Mouse (Mus musculus): ENCODE measurements around the gene Tspan31. TPM values are rescaled to one million over a fixed set of nuclear protein-coding genes. Genes with fewer than 3 reads are reported as not detected.

Tspan31 gene
- polyA plus RNA-seq (2021), result 116 TPM

DNA sequence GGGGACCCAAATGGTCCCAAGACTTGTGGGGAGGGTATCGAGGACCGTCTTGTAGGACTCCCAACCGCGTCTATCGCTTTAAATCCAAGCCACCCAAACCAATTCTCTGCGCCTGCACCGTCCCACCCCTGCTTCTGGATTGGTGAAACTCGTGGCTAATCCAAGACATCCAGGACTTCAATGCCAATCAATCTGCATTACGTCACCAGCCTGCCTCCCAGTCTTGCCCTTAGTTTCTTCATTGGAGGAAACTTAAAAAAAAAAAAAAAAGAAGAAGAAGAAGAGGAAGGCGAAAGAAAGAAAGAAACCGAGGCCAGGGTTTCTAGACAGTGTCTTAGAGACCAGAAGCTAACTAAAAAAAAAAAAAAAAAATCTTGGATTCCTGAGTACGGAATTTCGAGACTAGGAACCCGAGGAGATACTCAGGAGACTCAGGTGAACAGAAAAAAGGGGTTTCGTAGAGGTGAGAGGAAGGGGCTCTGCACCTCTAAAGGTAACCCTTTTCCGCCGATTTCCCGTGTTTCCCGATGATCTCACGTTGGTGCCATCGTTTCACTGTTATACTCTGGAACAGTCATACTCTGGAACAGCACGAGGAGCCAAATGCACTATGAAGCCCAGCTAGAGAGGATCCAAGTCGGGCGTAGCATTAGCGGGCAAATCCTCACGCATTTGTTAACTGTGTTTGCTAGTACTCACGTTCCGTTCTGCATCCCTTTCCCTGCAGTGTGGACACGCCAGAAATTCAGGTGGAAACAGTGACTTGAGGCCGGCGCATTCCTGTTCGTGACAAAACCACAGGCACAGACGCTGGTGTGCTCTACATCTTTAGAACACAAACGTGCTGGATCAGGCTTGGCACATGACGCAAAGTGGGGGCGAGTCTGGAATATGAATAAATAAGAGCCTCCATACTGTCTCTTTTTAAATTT, at the start of gene Tspan31:
TSS of gene Tspan31 (minus strand) at position 75 of the 932 bp plus-strand sequence.
- ChIA-PET POLR2A (interaction anchor here (0.6 to 1.5 kb wide), 3 partner anchors 8 to 1478 kb away, joined by 3 to 4 read pairs (median 4); partner anchors contain the start of genes Eef1akmt3 and Mettl1), CTCF (interaction anchor here (0.6 to 1.7 kb wide), 3 partner anchors 13 to 24 kb away, joined by 3 to 4 read pairs (median 3); no protein-coding TSS in a partner anchor)
- DNase-seq (ENCODE audit: low read depth, low spot score), result peak; percentile 75
- no peaks in the 10 kb centered on the region for H3K27me3 ChIP-seq
- TF ChIP-seq CTCF (IDR thresholded peaks at IDR 0.05), result no peak
- in situ Hi-C loops (cut with MboI; ENCODE audit: low pct_unique_long_range_greater_than_20kb), result loop anchor here (25.0 kb wide), 1 partner anchor 592 kb away; the partner anchor contains the start of genes Nab2 and Nemp1
- peak; percentile 86 for ATAC-seq

DNA sequence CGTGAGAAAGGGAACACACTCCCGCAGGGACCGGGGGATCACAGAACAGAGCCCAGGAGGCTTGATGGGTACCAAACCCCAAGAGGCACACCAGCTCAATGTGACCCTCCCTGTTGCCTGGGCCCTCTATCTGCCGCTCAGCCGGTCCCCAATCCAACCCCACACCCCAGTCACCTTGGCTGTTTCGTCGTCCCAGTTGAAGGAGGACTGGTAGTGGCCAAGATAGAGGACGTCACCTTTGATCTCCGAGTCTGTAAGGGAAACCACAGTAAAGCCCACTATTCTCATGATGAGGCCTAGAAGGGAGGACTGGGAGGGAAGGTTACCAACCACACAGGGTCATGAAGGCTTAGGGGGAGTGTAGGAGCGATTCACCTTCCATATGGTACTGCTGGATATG, 49.2 kb upstream of the Tspan31 start:
- CTCF ChIA-PET, result no interaction called here
- no peaks in the 10 kb centered on the region for H3K27me3 ChIP-seq
- no peak for TF ChIP-seq CTCF (IDR thresholded peaks at IDR 0.05)
- in situ Hi-C loops (cut with MboI; ENCODE audit: low pct_unique_long_range_greater_than_20kb), result loop anchor here (10.0 kb wide), 1 partner anchor 206 kb away; the partner anchor contains the start of gene Arhgap9
- POLR2A ChIA-PET, result no interaction called here
- ATAC-seq (no peak), DNase-seq (ENCODE audit: low read depth, low spot score) (no peak)

DNA sequence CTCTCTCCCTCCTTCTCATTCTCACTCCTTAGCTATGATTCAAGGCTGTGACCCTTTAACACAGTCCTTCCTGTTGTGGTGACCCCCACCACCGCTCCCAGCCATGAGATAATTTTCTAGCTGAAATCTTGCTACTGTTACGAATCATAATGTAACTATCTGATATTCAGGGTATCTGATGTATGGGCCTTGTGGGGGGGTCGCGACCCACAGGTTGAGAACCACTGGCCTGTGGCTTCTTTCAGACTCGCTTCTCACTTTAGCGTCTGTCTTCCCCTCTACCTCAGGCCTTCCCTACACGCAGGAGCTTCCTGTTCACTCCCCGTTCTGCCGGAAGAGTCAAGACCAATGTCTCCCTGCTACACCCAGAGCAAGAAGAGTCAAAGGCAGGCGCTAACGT, 48.4 kb upstream of the Tspan31 start:
- in situ Hi-C loops (cut with MboI; ENCODE audit: low pct_unique_long_range_greater_than_20kb), result loop anchor here (10.0 kb wide), 1 partner anchor 206 kb away; the partner anchor contains the start of gene Arhgap9
- TF ChIP-seq CTCF (IDR thresholded peaks at IDR 0.05), result no peak

DNA sequence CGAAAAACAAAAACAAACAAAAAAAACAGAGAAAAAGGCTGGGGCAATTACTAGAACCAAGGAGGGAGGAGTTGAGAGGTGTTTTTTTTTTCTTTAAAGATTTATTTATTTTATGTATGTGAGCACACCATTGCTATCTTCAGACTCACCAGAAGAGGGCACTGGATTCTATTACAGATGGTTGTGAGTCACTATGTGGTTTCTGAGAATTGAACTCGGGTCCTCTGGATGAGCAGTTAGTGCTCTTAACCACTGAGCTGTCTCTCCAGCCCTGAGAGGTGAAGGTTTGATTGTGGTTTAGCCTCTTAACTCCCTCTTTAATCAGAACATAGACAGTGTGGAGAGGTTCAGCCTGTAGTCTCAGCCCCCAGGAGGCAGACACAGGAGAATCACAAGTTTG, 45.0 kb upstream of the Tspan31 start:
- in situ Hi-C loops (cut with MboI; ENCODE audit: low pct_unique_long_range_greater_than_20kb), result loop anchor here (10.0 kb wide), 1 partner anchor 210 kb away; the partner anchor contains the start of gene Arhgap9
- DNase-seq (ENCODE audit: low read depth, low spot score) (no peak), ATAC-seq (no peak)
- H3K27me3 ChIP-seq, result no peaks in the 10 kb centered on the region
- no peak for TF ChIP-seq CTCF (IDR thresholded peaks at IDR 0.05)
- ChIA-PET POLR2A (no interaction called here), CTCF (interaction anchor here (1.6 to 2.5 kb wide), 2 partner anchors 9 to 16 kb away, joined by 6 to 8 read pairs; no protein-coding TSS in a partner anchor)

More for the DNA sequence above, 48.4 kb upstream of the Tspan31 start:
- no peaks in the 10 kb centered on the region for H3K27me3 ChIP-seq
- CTCF ChIA-PET, result no interaction called here
- POLR2A ChIA-PET, result no interaction called here
- no peak for ATAC-seq
- DNase-seq (ENCODE audit: low read depth, low spot score), result no peak

DNA sequence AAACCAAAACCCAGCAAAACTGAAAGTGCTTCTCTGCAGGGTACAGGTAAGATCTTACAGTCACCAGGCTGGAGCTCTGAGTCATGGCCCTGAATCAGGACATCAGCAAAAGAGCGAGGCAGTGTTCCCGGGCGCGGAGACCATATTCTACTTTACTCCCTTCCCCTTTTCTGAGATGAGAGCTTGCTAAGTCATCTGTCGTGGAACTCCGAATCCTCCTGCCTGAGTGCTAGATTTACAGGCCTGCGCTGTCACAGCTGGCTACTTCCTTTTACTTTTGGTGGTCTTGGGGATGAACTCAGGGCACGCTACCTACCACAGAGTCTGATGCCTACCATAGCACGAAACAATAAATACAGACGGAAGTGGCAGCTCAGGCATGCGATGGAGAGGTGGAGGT, 44.3 kb upstream of the Tspan31 start:
- in situ Hi-C loops (cut with MboI; ENCODE audit: low pct_unique_long_range_greater_than_20kb), result loop anchor here (10.0 kb wide), 1 partner anchor 210 kb away; the partner anchor contains the start of gene Arhgap9
- DNase-seq (ENCODE audit: low read depth, low spot score) (no peak), ATAC-seq (no peak)
- ChIA-PET CTCF (interaction anchor here (1.2 to 2.5 kb wide), 4 partner anchors 10 to 118 kb away, joined by 3 to 8 read pairs (median 4); no protein-coding TSS in a partner anchor), POLR2A (no interaction called here)
- H3K27me3 ChIP-seq, result no peaks in the 10 kb centered on the region
- TF ChIP-seq CTCF (IDR thresholded peaks at IDR 0.05), result no peak

DNA sequence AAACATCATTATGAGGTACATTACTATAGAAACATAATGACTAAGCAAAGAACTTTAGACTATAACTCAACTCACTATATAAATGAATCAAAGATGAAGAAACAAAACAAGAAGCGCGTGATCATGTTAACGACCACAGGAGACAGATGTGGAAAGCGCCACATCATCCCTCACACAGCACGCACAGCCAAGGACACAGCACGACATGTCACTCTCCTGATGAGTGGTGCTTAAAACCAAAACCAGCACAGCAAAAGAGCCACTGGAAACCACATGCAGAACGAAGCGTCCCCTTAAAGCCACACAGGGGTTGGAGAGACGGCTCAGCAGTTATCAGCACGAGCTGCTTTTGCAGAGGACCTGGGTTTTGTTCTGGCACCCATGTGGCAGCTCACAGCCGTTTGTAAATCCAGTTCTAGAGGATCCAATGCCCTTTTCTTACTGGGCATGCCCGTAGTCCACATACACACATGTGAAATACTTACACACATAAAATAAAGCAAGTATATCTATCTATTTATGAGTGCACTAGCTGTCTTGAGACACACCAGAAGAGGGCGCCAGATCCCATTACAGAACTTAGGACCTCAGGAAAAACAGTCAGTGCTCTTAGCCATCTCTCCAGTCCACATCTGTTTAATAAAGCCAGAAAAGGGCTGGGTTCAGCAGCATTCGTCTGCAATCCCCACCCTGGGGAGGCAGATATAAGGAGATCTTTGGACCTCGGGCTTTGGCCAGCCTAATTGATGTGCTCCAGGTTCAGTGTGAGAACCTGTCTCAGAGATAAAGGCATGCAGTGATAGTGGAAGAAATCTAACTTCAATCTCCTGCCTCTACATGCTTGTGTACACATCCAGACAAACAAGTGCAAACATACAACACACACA, 41.2 kb upstream of the Tspan31 start:
- no peak for DNase-seq (ENCODE audit: low read depth, low spot score)
- in situ Hi-C loops (cut with MboI; ENCODE audit: low pct_unique_long_range_greater_than_20kb), result loop anchor here (10.0 kb wide), 1 partner anchor 214 kb away; the partner anchor contains the start of gene Arhgap9
- no peak for ATAC-seq
- H3K27me3 ChIP-seq, result no peaks in the 10 kb centered on the region
- ChIA-PET CTCF (no interaction called here), POLR2A (no interaction called here)
- no peak for TF ChIP-seq CTCF (IDR thresholded peaks at IDR 0.05)

DNA sequence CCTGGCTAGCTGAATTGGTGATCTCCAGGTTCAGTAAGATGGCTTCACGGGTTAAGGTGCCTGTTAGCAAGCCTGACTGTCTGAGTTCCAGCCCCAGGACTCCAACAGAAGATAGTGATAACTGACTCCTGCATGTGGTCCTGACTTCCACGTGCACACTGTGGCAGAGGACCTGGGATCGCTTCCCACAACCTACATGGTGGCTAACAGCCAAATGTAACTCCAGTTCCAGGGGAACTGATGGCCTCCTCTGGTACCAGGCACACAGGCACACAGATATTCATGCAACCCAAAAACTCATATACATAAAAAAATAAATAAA, 38.2 kb upstream of the Tspan31 start:
- ChIA-PET CTCF (interaction anchor here (1.2 to 1.7 kb wide), 2 partner anchors 10 to 15 kb away, joined by 3 read pairs; no protein-coding TSS in a partner anchor), POLR2A (no interaction called here)
- no peak for ATAC-seq
- no peak for TF ChIP-seq CTCF (IDR thresholded peaks at IDR 0.05)
- no peaks in the 10 kb centered on the region for H3K27me3 ChIP-seq
- DNase-seq (ENCODE audit: low read depth, low spot score), result no peak
- in situ Hi-C loops (cut with MboI; ENCODE audit: low pct_unique_long_range_greater_than_20kb), result no loop called here

DNA sequence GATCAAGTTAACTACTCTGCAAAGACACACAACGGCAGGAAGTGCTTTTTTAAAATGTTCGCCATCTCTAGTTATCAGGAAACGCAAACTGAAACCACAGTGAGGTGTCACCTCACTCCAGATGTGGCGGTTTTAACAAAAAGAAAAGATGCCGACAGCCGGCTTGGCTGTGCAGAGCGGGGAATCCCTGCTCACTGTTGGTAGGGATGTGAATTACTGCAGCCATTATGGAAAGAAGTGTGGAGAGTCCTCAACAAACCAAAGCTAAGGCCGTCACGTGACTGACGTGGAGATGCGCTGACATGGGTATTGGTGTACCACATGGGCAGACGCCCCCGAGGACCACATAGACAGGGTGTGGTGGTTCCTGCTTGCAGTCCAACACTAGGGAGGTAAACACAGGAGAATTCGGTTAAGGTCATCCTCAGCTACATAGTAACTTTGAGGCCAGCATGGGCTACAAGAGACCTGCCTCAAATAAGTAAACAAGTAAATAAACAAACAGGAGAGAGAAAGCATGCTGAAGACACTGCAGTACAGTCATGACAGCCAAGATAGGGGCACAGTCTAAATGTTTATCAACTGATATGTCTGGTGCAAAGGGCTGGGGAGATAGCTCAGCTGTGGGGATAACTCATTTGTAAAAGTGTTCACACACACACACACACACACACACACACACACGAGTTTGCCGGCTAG, 37.6 kb upstream of the Tspan31 start:
- DNase-seq (ENCODE audit: low read depth, low spot score) (no peak), ATAC-seq (no peak)
- CTCF ChIA-PET, result interaction anchor here (1.2 kb wide), 1 partner anchor 10 kb away, joined by 3 read pairs; no protein-coding TSS in a partner anchor
- in situ Hi-C loops (cut with MboI; ENCODE audit: low pct_unique_long_range_greater_than_20kb), result no loop called here
- no peak for TF ChIP-seq CTCF (IDR thresholded peaks at IDR 0.05)
- POLR2A ChIA-PET, result no interaction called here
- no peaks in the 10 kb centered on the region for H3K27me3 ChIP-seq

DNA sequence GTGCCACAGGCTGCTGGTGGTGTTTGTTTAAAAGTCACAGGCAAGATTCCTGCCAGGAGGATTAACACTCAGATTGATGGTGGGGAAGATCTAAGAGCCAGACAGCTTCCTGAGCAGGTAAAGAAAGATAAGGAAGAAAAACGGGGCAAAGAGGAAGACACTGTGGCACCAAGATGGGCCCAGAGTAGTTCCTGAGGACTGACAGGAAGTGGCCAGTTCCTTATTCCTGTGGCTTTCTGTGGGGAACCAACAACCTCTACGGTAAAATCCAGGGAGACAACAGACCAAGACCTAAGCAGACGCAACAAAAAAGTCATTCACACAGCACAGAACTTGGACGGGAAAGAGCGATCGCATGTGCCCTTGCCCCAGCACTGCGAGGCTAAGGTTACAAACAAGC, 33.6 kb upstream of the Tspan31 start:
- ChIA-PET CTCF (no interaction called here), POLR2A (no interaction called here)
- in situ Hi-C loops (cut with MboI; ENCODE audit: low pct_unique_long_range_greater_than_20kb), result no loop called here
- no peak for TF ChIP-seq CTCF (IDR thresholded peaks at IDR 0.05)
- DNase-seq (ENCODE audit: low read depth, low spot score) (no peak), ATAC-seq (no peak)
- H3K27me3 ChIP-seq, result no peaks in the 10 kb centered on the region

DNA sequence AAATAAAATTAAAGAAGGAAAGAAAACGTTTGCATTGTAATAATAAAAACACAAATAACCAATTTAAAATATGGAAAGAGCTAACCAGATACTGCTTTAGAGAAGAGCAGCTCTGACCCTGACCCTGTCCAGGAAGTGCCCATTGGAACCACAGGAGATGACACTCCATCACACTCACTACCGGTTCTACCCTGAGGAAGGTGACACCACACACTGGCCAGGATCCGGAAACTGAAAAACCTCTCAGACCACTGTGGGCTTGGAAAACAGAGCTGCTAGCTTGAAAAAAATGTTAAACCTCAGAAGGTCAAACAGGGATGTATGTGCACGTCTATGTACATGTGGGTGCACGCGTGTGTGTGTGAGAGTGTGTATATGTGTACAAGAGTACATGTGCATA, 31.1 kb upstream of the Tspan31 start:
- ChIA-PET CTCF (no interaction called here), POLR2A (interaction anchor here (0.5 to 0.6 kb wide), 2 partner anchors 76 to 1240 kb away, joined by 3 to 6 read pairs; no protein-coding TSS in a partner anchor)
- DNase-seq (ENCODE audit: low read depth, low spot score) (no peak), ATAC-seq (no peak)
- no peak for TF ChIP-seq CTCF (IDR thresholded peaks at IDR 0.05)
- in situ Hi-C loops (cut with MboI; ENCODE audit: low pct_unique_long_range_greater_than_20kb), result no loop called here
- H3K27me3 ChIP-seq, result no peaks in the 10 kb centered on the region

Data from Patski (cell line).